Mouse (Mus musculus) MN1 (cell line): ENCODE results near the gene Adprm.
A peak's percentile ranks its signal among the peaks of the same experiment; 100 is the strongest.
"Not testable (repeated sequence)": the region's sequence is repeated elsewhere in the genome, so short reads cannot be mapped to it uniquely, and the experiment has no call there.

ENCODE experiments used
- DNase-seq: peaks from one replicate; pipeline ENCODE4 v3.0.0-alpha.2; 2016; ENCODE audit warnings: low spot score

Adprm gene

DNA sequence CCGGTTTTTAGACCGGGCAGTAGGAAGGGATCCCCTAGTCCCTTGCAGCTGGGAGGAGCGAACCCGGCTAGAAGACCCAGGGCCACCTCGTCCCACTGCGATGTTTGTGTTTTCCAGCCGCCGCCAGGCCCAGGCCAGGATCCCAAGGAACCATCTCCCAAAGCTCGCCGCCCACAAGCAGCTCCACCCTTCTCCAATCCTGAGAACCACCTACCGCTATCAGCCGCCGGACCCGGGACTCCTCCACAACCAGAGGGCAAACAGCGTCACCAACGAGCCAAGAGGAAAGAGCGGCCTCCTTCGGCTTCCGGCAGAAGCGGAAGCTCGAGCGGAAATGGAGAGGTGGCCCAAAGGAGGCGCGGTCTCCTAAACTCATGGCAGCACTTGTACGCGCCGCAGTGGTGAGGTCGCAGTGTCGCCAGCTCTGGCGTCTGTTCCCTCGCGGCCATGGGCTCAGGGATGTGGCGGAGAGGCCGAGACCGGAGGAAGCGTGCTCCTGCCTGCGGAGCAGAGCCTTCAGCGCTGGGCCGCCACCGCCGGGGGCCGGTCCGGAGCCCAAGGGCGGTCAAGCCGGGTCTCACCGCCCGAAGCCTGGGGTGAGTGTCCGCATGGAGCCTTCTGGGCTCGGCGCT is at the start of gene Adprm, which contains the start of gene Sco1:
Gene Adprm, minus strand, starts transcription at position 274 of the 632 bp plus-strand sequence.
Gene Sco1, plus strand, starts transcription at position 350 of the 632 bp plus-strand sequence.
- peak; percentile 89 for DNase-seq

- DNase-seq = peak; percentile 38
These were observed 49.3 kb upstream of the Adprm start for GRCm38 (mm10) chr11:67101713-67102112.

DNA sequence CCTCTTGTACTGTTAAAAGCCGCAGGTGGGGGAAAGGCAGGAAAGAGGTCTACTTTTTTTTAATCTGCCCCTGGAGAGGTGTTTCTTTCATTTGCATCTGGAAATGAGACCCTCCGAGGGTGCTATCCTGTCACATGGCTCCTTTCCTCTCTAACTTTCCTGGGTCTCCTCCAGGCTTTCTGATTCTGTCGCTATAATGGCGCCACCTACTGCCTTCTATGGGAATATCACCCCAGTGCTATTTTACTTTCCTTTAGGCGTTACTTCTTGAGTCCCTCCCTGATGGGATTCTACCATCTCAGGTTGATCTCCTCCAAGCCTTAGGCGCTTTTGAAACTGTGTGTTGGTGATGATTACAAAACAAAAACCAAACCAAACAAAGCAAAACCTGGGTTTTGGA is 47.8 kb upstream of the Adprm start:
- peak; percentile 36 for DNase-seq

DNA sequence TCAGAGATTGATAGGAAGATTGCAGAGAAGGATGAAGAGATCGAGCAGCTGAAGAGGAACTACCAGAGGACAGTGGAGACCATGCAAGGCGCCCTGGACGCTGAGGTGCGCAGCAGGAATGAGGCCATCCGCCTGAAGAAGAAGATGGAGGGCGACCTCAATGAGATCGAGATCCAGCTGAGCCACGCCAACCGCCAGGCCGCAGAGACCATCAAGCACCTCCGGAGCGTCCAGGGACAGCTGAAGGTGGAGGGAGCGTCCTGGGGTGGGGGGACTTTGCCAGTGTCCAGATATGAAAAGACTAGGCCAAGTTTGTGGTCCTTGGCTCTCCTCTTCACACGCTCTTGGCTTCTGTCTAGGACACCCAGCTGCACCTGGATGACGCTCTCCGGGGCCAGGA is 46.8 kb upstream of the Adprm start:
- no peak for DNase-seq

DNA sequence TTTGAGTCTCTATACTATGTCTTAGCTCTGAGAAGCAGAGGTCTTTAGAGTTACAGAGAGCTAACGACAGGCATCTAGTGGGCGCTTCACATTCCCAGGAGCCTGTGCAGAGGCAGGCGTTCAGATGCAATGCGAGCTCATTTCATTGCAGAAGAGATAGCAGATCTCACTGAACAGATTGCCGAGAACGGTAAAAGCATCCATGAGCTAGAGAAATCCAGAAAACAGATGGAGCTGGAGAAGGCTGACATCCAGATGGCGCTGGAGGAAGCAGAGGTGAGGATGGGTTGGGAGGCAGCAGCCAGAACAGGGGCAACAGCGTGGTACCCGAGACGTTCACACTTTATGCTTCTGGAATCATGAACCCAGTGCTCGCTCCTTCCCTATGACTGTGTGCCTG is 46.0 kb upstream of the Adprm start:
- DNase-seq = no peak

DNA sequence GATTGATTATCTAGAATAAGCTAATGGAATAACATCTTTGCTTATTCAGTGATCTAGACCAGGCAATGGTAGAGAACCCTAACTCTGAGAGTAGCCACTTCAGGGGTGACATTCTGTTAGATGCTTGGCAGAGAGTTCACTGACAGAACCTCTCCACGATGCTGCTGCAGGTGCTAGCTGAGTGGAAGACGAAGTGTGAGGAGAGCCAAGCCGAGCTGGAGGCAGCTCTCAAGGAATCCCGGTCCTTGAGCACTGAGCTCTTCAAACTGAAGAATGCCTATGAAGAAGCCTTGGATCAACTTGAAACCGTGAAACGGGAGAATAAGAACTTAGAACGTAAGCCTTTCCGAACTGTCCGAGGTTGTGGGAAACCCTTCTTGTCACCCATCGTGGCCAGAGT is 45.3 kb upstream of the Adprm start:
- no peak for DNase-seq

DNA sequence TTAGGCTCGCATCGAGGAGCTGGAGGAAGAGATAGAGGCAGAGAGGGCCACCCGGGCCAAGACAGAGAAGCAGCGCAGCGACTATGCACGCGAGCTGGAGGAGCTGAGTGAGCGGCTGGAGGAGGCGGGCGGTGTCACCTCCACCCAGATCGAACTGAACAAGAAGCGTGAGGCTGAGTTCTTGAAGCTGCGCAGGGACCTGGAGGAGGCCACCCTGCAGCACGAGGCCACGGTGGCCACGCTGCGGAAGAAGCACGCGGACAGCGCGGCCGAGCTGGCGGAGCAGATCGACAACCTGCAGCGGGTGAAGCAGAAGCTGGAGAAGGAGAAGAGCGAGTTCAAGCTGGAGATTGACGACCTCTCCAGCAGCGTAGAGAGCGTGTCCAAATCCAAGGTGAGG is 42.1 kb upstream of the Adprm start:
- DNase-seq = no peak

GRCm38 (mm10) chr11:67093652-67094051 is 41.3 kb upstream of the Adprm start:
- no peak for DNase-seq

- no peak for DNase-seq
These were observed 40.8 kb upstream of the Adprm start for GRCm38 (mm10) chr11:67093201-67093600.

DNA sequence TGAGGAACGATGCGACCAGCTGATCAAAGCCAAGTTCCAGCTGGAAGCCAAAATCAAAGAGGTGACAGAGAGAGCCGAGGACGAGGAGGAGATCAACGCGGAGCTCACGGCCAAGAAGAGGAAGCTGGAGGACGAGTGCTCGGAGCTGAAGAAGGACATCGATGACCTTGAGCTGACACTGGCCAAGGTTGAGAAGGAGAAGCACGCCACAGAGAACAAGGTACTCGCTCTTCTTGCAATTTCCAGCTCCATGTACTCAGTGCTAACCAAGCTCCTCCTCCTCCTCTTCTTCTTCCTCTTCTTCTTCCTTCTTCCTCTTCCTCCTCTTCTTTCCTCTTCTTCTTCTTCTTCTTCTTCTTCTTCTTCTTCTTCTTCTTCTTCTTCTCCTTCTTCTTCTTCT is 40.0 kb upstream of the Adprm start:
- DNase-seq = not testable (repeated sequence)

- no peak for DNase-seq
These were observed 34.8 kb upstream of the Adprm start for GRCm38 (mm10) chr11:67087225-67087624.

DNA sequence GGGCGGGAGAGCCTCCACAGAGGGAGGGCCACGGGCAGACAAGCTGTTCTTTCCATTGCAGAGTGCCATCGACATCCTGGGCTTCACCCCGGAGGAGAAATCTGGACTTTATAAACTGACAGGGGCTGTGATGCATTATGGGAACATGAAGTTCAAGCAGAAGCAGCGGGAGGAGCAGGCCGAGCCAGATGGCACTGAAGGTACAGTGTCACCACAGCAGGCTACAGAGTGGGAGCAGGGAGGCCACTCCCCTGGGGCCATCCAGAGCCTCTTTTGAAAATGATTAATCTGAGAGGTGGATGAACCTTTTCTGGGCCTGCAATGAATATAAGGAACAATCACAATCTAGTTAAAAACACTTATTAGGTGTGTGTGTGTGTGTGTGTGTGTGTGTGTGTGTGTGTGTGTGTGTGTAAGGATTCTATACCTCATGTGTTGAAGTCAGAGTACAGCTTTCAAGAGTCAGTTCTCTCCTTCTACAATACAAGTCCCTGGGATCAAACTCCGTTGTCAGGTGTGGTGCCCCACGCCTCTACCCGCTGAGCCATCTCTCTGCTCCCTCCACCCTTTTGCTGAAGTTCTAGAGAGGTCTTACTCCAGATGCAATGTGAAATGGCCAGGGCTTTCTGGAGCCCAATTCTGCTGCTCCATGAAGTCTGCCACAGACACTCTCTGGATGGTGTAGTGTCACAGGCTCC is 34.2 kb upstream of the Adprm start:
- DNase-seq = peak; percentile 34

GRCm38 (mm10) chr11:67085489-67085888 is 33.1 kb upstream of the Adprm start:
- DNase-seq = peak; percentile 80

DNA sequence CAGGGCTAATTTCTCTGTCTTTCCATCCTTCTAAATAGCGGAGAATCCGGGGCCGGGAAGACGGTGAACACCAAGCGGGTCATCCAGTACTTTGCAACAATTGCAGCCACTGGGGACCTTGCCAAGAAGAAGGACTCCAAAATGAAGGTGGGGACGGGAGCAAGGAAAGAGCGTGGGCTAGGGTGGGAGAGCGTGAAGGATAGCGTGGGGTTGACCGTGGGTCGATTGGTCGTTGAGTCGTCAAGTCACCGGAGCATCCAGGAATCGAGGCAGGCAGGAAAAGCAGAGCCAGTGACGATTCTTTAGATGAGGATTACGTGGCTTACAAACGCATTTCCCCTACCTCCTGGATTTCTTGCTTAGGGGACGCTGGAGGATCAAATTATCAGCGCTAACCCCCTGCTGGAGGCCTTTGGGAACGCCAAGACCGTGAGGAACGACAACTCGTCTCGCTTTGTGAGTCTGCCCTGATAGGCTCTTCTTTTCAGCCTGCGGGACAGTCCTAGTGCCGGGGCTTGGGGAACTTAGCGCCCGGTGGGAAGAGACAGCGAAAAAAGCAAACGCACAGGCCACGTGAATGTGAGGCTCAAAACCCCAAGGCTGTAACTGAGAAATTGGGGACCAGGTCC is 31.4 kb upstream of the Adprm start:
- no peak for DNase-seq

- DNase-seq = no peak
These were observed 30.8 kb upstream of the Adprm start for GRCm38 (mm10) chr11:67083239-67083638.

- peak; percentile 29 for DNase-seq
These were observed 30.4 kb upstream of the Adprm start for GRCm38 (mm10) chr11:67082793-67083192.

DNA sequence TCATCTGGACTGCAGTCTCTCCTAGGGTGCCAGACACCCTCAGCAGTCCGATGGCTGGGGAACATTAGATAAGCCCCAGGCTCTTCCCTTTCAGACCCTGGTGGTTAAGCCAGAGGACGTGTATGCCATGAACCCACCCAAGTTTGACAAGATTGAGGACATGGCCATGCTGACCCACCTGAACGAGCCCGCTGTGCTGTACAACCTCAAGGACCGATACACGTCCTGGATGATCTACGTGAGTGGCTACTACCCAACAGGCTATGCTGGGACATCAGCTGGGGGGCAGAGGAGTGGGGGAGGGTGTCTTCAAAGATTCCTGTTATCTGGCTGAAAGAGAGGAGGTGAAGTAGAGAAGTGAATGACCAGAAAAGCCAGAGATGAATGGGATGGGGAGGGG is 29.8 kb upstream of the Adprm start:
- DNase-seq = no peak

GRCm38 (mm10) chr11:67081125-67081649 is 28.8 kb upstream of the Adprm start:
- DNase-seq = peak; percentile 92

DNA sequence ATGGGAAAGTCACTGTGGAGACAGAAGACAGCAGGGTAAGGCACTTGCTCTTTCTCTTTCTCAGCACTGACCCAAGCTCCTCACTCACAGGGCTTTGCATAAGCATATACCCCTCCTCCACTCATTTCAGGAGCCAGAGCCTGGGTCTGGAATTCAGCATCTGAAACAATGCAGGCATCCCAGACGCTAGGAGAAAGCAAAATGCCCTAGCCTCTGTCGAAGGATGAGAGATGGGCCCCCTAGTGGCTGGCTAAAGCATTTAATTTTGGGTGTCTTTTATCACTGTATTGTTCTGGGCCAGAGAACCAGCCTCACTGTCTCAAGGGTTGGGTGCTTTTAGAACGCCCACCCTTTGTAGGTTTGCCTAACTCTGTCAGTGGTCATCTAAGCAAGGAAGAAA is 27.8 kb upstream of the Adprm start:
- DNase-seq = peak; percentile 85

- no peak for DNase-seq
These were observed 27.3 kb upstream of the Adprm start for GRCm38 (mm10) chr11:67079740-67080139.

- no peak for DNase-seq
These were observed 26.5 kb upstream of the Adprm start for GRCm38 (mm10) chr11:67078888-67079287.

DNA sequence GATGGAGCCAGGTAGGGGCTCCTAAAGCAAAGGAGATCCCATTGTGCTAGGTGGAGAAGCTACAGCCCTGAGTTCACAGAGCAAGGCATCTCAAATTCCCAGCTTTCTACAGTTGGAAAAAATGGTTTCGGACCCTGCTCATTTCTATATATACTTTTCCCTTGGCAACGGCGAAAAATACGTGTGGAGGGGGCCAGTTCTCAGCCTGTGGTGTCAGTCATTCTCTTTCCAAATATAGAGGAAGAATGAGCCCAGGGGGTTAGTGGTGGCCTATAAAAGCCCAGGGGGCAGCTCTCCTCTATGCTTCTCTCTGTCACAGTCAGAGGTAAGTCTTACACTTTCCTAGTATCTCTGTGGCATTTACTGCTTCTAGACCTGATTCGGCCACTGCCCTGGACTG is 25.6 kb upstream of the Adprm start, which contains the start of gene Myh3:
Gene Myh3, plus strand, starts transcription at position 301 of the 400 bp plus-strand sequence.
- DNase-seq = no peak

- no peak for DNase-seq
These were observed 25.0 kb upstream of the Adprm start for GRCm38 (mm10) chr11:67077435-67077834.
